Mouse (Mus musculus): ENCODE data around the gene Pdhb. TPM values are rescaled to one million over a fixed set of nuclear protein-coding genes. Genes with fewer than 3 reads are reported as not detected.

The Pdhb gene
- total RNA-seq, 2 experiments from 2014 or later, result 268 to 370 TPM

DNA sequence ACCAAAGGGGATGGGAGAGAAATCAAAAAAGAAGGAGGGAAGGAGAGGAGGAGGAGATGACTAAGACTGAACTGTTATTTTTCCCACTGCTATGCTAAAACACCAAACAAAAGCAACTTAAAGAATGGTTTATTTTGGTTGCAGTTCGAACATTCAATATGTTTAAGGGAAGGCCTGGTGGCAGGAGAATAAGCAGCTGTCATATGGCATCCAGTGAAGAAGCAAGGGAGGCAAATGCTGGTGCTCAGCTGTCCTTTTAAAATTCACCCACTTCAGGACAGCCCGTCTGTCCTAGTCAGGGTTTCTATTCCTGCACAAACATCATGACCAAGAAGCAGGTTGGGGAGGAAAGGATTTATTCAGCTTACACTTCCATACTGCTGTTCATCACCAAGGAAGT is 55.5 kb downstream of the Pdhb start:
- no peak for TF ChIP-seq CTCF (IDR thresholded peaks at IDR 0.05)
- intact Hi-C loops (cut with DNase I), result no loop called here

More for the DNA sequence above, 55.5 kb downstream of the Pdhb start:
- H3K4me3 ChIP-seq, result no peak overlapping the region
- H3K27ac ChIP-seq, result no peak overlapping the region
- DNase-seq, result no peak

Other genes with a start within 250 kb of the Pdhb start
- gene Gm45521, start 215.7 kb downstream of the Pdhb start, total RNA-seq (2021), result not detected
- gene Dnase1l3, start 178.5 kb downstream of the Pdhb start, total RNA-seq (2021), result not detected
- 1 to 10 TPM; 4.8 to 7.3 TPM for gene Abhd6, start 170.1 kb downstream of the Pdhb start, total RNA-seq (2021)
- gene Rpp14, start 92.7 kb downstream of the Pdhb start, total RNA-seq (2021), result 10 to 100 TPM; 24.2 to 31.5 TPM
- gene Pxk, start 74.8 kb downstream of the Pdhb start, total RNA-seq (2021), result 10 to 100 TPM; 12.4 to 12.7 TPM
- 1 to 10 TPM; 7.7 to 9.3 TPM for gene Kctd6, start 41.1 kb upstream of the Pdhb start, total RNA-seq (2021)
- gene Acox2, start 86.3 kb upstream of the Pdhb start, total RNA-seq (2021), result under 1 TPM; 0.28 to 0.54 TPM
- 1 to 10 TPM; 3.6 to 5.6 TPM for gene Fam107a, start 145.0 kb upstream of the Pdhb start, total RNA-seq (2021)
- gene Oit1, start 205.7 kb upstream of the Pdhb start, total RNA-seq (2021), result not detected